Mouse (Mus musculus): ENCODE data around the gene Angel1.

- no peak for TF ChIP-seq POLR2A (IDR thresholded peaks at IDR 0.05; ENCODE audit: insufficient read depth, low read depth, low read length)
- no peak for TF ChIP-seq CTCF (IDR thresholded peaks at IDR 0.05)
- TF ChIP-seq EP300 (IDR thresholded peaks at IDR 0.05; ENCODE audit: insufficient read depth, low read depth, low read length), result no peak
Observed at GRCm38 (mm10) chr12:86652570-86653041, 73.7 kb downstream of the Angel1 start.

All from heart, adult 2 months (tissue).